Mouse (Mus musculus) frontal cortex, postnatal 14 days (tissue): Measurements from ENCODE around the gene Gm42957.
"Not testable (repeated sequence)": the region's sequence is repeated elsewhere in the genome, so short reads cannot be mapped to it uniquely, and the experiment has no call there.

ENCODE experiments used
- DNase-seq, 2 experiments: peaks; one replicate each; pipeline ENCODE4 v3.0.0; 2022; ENCODE audit warnings: low spot score in 2 of 2

Gm42957 gene

GRCm38 (mm10) chr3:96634928-96635879 lies at the start of gene Gm42957, which contains the start of gene Pex11b:
Gene Gm42957 (plus strand): TSS chr3:96635474.
Gene Pex11b (plus strand): TSS chr3:96635376.
- DNase-seq: peak; percentile 79 to 82

GRCm38 (mm10) chr3:96590657-96591056 lies 44.6 kb upstream of the Gm42957 start:
- no peak for DNase-seq

GRCm38 (mm10) chr3:96593374-96593773 lies 41.9 kb upstream of the Gm42957 start:
- no peak for DNase-seq

GRCm38 (mm10) chr3:96593790-96594560 lies 41.3 kb upstream of the Gm42957 start, which contains the start of gene Polr3gl:
Gene Polr3gl (minus strand): TSS chr3:96594181.
- DNase-seq: peak; percentile 91 to 94

GRCm38 (mm10) chr3:96594851-96595250 lies 40.4 kb upstream of the Gm42957 start:
- DNase-seq: no peak

- DNase-seq: peak in 1 of 2 experiments; percentile 40
Measured at GRCm38 (mm10) chr3:96595661-96596060, 39.6 kb upstream of the Gm42957 start.

GRCm38 (mm10) chr3:96596228-96596707 lies 39.0 kb upstream of the Gm42957 start, which contains the start of gene Ankrd34a:
Gene Ankrd34a (plus strand): TSS chr3:96596636.
- peak; percentile 71 to 75 for DNase-seq

GRCm38 (mm10) chr3:96596855-96597254 lies 38.4 kb upstream of the Gm42957 start:
- peak in 1 of 2 experiments; percentile 34 for DNase-seq

- DNase-seq: peak; percentile 33 to 47
Measured at GRCm38 (mm10) chr3:96597435-96597891, 37.8 kb upstream of the Gm42957 start.

- peak; percentile 53 to 61 for DNase-seq
Measured at GRCm38 (mm10) chr3:96598156-96599068, 36.9 kb upstream of the Gm42957 start.

- DNase-seq: no peak
Measured at GRCm38 (mm10) chr3:96599069-96599393, 36.2 kb upstream of the Gm42957 start.

GRCm38 (mm10) chr3:96599411-96599810 lies 35.9 kb upstream of the Gm42957 start:
- DNase-seq: no peak

GRCm38 (mm10) chr3:96600639-96601250 lies 34.5 kb upstream of the Gm42957 start, which contains the start of gene Lix1l:
Gene Lix1l (plus strand): TSS chr3:96601149.
- DNase-seq: peak; percentile 92

- DNase-seq: peak; percentile 55
Measured at GRCm38 (mm10) chr3:96601251-96601787, 34.0 kb upstream of the Gm42957 start.

GRCm38 (mm10) chr3:96601941-96602703 lies 33.2 kb upstream of the Gm42957 start:
- no peak for DNase-seq

- no peak for DNase-seq
Measured at GRCm38 (mm10) chr3:96602704-96603084, 32.6 kb upstream of the Gm42957 start.

- DNase-seq: no peak
Measured at GRCm38 (mm10) chr3:96603311-96603710, 32.0 kb upstream of the Gm42957 start.

GRCm38 (mm10) chr3:96606007-96606406 lies 29.3 kb upstream of the Gm42957 start:
- DNase-seq: not testable (repeated sequence)

- no peak for DNase-seq
Measured at GRCm38 (mm10) chr3:96606618-96607017, 28.7 kb upstream of the Gm42957 start.
